Mouse (Mus musculus): Measurements from ENCODE around the gene Kif2c. TPM values are rescaled to one million over a fixed set of nuclear protein-coding genes. Genes with fewer than 3 reads are reported as not detected.

The Kif2c gene
- polyA plus RNA-seq (2016; fragmentation: Nextera tagmentation; extraction: Ambion mirVana) = 45.7 and 47.7 TPM in 2 replicates

GRCm38 (mm10) chr4:117181863-117182758 is at the start of gene Kif2c:
Gene Kif2c (minus strand): TSS chr4:117182639.
- H3K4me3 ChIP-seq = peak within 1 kb of the TSS; percentile 91
- peaks cover 33% of the 10 kb centered on the region for H3K36me3 ChIP-seq
- peak; percentile 97 for ATAC-seq
- H3K9me3 ChIP-seq (replicated peaks) = no peaks in the 10 kb centered on the region
- peaks cover 23% of the 10 kb centered on the region for H3K4me1 ChIP-seq
- H3K27ac ChIP-seq = peak within 1 kb of the TSS; percentile 87
- H3K9ac ChIP-seq = peak within 1 kb of the TSS; percentile 83
- WGBS (ENCODE audit: insufficient replicate concordance) = 1% methylated on average over 42 of the region's 42 CpGs
- H3K27me3 ChIP-seq (replicated peaks) = peaks cover 5% of the 10 kb centered on the region
- H3K4me2 ChIP-seq = peak within 1 kb of the TSS; percentile 76

GRCm38 (mm10) chr4:117231208-117231607 is 48.8 kb upstream of the Kif2c start:
- H3K4me1 ChIP-seq = no peaks in the 10 kb centered on the region
- ATAC-seq = no peak
- H3K9ac ChIP-seq = no peak overlapping the region
- no peaks in the 10 kb centered on the region for H3K9me3 ChIP-seq (replicated peaks)
- H3K27ac ChIP-seq = no peak overlapping the region
- 76% methylated on average over 2 of the region's 2 CpGs for WGBS (ENCODE audit: insufficient replicate concordance)
- peaks cover 7% of the 10 kb centered on the region; the same call in 1 of the 2 replicates for H3K27me3 ChIP-seq (replicated peaks)
- H3K36me3 ChIP-seq = no peaks in the 10 kb centered on the region
- no peak overlapping the region for H3K4me2 ChIP-seq
- no peak overlapping the region for H3K4me3 ChIP-seq

DNA sequence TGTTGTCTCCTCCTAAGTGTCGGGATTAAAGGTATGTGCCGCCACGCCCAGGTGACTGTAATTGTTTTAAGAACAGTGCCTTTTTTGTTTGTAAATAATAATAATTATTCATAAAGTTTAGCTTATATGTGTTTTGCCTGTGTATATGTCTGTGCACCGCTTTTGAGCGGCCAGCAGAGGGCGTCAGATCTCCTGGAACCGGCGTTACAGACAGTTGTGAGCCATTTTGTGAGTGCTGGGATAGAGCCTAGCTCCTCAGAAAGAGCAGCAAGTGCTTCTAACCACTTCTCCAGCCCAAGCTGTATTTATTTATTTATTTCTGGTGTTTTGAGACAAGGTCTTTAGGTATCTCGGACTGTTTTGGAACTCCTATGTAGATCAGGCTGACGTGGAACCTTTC is 47.9 kb upstream of the Kif2c start:
- Histone ChIP-seq H3K4me2 (no peak overlapping the region), H3K9ac (no peak overlapping the region), H3K9me3 (replicated peaks) (no peaks in the 10 kb centered on the region), H3K27ac (no peak overlapping the region), H3K36me3 (no peaks in the 10 kb centered on the region), H3K27me3 (replicated peaks) (peaks cover 7% of the 10 kb centered on the region; the same call in 1 of the 2 replicates), H3K4me1 (no peaks in the 10 kb centered on the region), H3K4me3 (no peak overlapping the region)
- ATAC-seq = no peak
- 34% methylated on average over 10 of the region's 10 CpGs for WGBS (ENCODE audit: insufficient replicate concordance)

DNA sequence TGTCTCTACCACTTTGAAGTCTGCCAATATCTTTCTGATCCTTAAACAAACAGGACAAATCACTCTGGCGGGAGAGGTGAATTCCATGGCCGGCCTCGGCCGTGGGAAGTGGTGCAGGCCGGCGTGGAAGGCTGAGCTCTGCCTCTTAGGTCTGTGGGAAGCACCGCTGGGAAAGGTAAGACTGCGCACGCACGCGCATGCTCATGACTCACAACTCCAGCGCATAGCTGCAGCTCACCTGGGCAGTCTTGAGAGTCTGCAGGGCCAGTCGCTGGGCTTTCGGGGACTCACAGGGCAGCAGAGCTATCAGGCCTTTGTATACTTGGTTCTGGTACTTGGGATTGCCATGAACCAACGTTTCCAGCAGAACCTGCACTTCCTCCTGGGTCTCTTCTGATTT is 47.2 kb upstream of the Kif2c start:
- H3K27me3 ChIP-seq (replicated peaks) = peaks cover 7% of the 10 kb centered on the region; the same call in 1 of the 2 replicates
- H3K4me1 ChIP-seq = 0 out of 2 replicates have a peak, but pooled peaks cover under 1% of the 10 kb centered on the region
- H3K27ac ChIP-seq = no peak overlapping the region
- H3K4me3 ChIP-seq = no peak overlapping the region
- 64% methylated on average over 15 of the region's 15 CpGs for WGBS (ENCODE audit: insufficient replicate concordance)
- no peak overlapping the region for H3K9ac ChIP-seq
- no peak overlapping the region for H3K4me2 ChIP-seq
- ATAC-seq = no peak
- no peaks in the 10 kb centered on the region for H3K9me3 ChIP-seq (replicated peaks)
- H3K36me3 ChIP-seq = no peaks in the 10 kb centered on the region

DNA sequence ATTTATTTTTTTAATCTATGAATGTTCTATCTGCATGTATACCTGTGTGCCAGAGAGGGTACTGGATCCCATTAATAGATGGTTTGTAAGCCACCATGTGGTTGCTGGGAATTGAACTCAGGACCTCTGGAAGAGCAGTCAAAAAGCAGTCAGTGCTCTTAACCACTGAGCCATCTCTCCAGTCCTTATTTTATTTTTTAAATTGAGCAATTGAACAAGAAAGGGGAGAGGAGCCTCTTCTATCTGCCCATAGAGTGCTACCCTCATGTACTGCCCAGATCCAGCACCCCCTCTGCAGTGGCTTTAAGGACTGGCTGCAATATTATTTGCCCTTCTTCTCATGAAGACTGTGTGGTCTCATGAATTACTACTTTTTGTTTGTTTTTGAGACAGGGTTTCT is 42.8 kb upstream of the Kif2c start:
- peaks cover 7% of the 10 kb centered on the region; the same call in 1 of the 2 replicates for H3K27me3 ChIP-seq (replicated peaks)
- peaks cover 7% of the 10 kb centered on the region; the same call in 1 of the 2 replicates for H3K4me1 ChIP-seq
- H3K9ac ChIP-seq = no peak overlapping the region
- H3K4me2 ChIP-seq = no peak overlapping the region
- no peaks in the 10 kb centered on the region for H3K9me3 ChIP-seq (replicated peaks)
- no peak overlapping the region for H3K27ac ChIP-seq
- no peaks in the 10 kb centered on the region for H3K36me3 ChIP-seq
- no peak overlapping the region for H3K4me3 ChIP-seq
- ATAC-seq = no peak

DNA sequence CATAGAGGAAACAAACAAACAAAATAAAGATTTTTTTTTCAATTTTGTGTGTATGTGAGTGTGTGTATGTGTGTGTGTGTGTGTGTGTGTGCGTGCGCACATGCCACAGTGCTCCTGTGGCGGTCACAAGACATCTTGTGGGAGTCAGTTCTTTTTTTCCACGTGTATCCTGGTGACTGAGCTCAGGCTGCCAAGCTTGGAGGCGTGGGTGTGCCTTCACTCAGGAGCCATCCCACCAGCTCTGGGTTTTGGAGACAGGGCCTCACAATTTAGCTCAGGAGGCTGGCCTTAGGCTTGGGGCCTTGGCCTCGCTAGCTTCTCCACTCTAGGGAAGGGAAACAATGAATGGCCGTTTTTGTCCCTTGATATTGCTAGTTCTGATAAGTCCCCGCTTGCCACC is 41.7 kb upstream of the Kif2c start:
- WGBS (ENCODE audit: insufficient replicate concordance) = 49% methylated on average over 8 of the region's 8 CpGs
- no peak for ATAC-seq
- H3K9ac ChIP-seq = no peak overlapping the region

DNA sequence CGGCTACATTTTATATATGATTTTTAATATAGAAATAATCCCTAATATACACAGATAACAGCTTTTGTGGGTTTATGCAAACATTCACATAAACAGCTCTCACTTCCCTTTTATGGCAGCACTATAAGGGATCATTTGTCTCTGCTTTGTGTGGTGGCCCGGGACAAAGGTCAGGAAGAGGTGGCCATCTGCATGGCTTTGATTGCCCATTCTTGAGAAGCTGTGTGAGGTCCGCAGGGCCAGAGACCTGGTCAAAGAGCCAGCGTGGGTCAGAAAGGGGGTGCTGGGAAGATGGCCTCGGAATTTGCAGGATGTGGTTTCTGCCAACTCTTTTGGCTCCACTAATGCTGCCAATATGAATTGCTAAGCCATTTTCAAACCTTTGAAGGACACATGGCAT is 40.6 kb upstream of the Kif2c start:
- no peaks in the 10 kb centered on the region for H3K9me3 ChIP-seq (replicated peaks)
- peaks cover 13% of the 10 kb centered on the region for H3K4me1 ChIP-seq
- H3K27ac ChIP-seq = no peak overlapping the region
- no peak overlapping the region for H3K4me2 ChIP-seq
- H3K36me3 ChIP-seq = no peaks in the 10 kb centered on the region
- H3K4me3 ChIP-seq = no peak overlapping the region
- no peaks in the 10 kb centered on the region for H3K27me3 ChIP-seq (replicated peaks)
- H3K9ac ChIP-seq = no peak overlapping the region
- WGBS (ENCODE audit: insufficient replicate concordance) = 41% methylated on average over 5 of the region's 5 CpGs
- no peak for ATAC-seq

More for the DNA sequence above, 41.7 kb upstream of the Kif2c start:
- peaks cover 7% of the 10 kb centered on the region; the same call in 1 of the 2 replicates for H3K4me1 ChIP-seq
- H3K27ac ChIP-seq = no peak overlapping the region
- H3K27me3 ChIP-seq (replicated peaks) = peaks cover 1% of the 10 kb centered on the region; the same call in 1 of the 2 replicates
- no peak overlapping the region for H3K4me2 ChIP-seq
- no peaks in the 10 kb centered on the region for H3K36me3 ChIP-seq
- no peaks in the 10 kb centered on the region for H3K9me3 ChIP-seq (replicated peaks)
- H3K4me3 ChIP-seq = no peak overlapping the region

GRCm38 (mm10) chr4:117221836-117222235 is 39.4 kb upstream of the Kif2c start:
- Histone ChIP-seq H3K4me2 (no peak overlapping the region), H3K4me3 (no peak overlapping the region), H3K27me3 (replicated peaks) (no peaks in the 10 kb centered on the region), H3K27ac (no peak overlapping the region), H3K9ac (no peak overlapping the region), H3K4me1 (peaks cover 13% of the 10 kb centered on the region), H3K9me3 (replicated peaks) (no peaks in the 10 kb centered on the region), H3K36me3 (no peaks in the 10 kb centered on the region)
- WGBS (ENCODE audit: insufficient replicate concordance) = 77% methylated on average over 9 of the region's 9 CpGs
- no peak for ATAC-seq

- Histone ChIP-seq H3K27me3 (replicated peaks) (no peaks in the 10 kb centered on the region), H3K36me3 (no peaks in the 10 kb centered on the region), H3K4me3 (no peak overlapping the region), H3K27ac (no peak overlapping the region), H3K9me3 (replicated peaks) (no peaks in the 10 kb centered on the region), H3K9ac (no peak overlapping the region), H3K4me1 (peaks cover 13% of the 10 kb centered on the region), H3K4me2 (no peak overlapping the region)
- no peak for ATAC-seq
- WGBS (ENCODE audit: insufficient replicate concordance) = 55% methylated on average over 9 of the region's 9 CpGs
These were observed 38.5 kb upstream of the Kif2c start for GRCm38 (mm10) chr4:117220741-117221515.

- WGBS (ENCODE audit: insufficient replicate concordance) = 16% methylated on average over 10 of the region's 10 CpGs
- Histone ChIP-seq H3K27ac (no peak overlapping the region), H3K4me3 (no peak overlapping the region), H3K27me3 (replicated peaks) (peaks cover 5% of the 10 kb centered on the region; the same call in 1 of the 2 replicates), H3K4me1 (peaks cover 6% of the 10 kb centered on the region), H3K9me3 (replicated peaks) (no peaks in the 10 kb centered on the region), H3K9ac (no peak overlapping the region), H3K36me3 (no peaks in the 10 kb centered on the region), H3K4me2 (peak overlapping the region; percentile 24; the same call in 1 of the 2 replicates)
- no peak for ATAC-seq
These were observed 36.2 kb upstream of the Kif2c start for GRCm38 (mm10) chr4:117218517-117219219.

GRCm38 (mm10) chr4:117217029-117217428 is 34.6 kb upstream of the Kif2c start:
- Histone ChIP-seq H3K9ac (no peak overlapping the region), H3K4me3 (no peak overlapping the region), H3K4me1 (peaks cover 6% of the 10 kb centered on the region), H3K27me3 (replicated peaks) (peaks cover 5% of the 10 kb centered on the region; the same call in 1 of the 2 replicates), H3K27ac (no peak overlapping the region), H3K36me3 (no peaks in the 10 kb centered on the region), H3K9me3 (replicated peaks) (no peaks in the 10 kb centered on the region), H3K4me2 (no peak overlapping the region)
- WGBS (ENCODE audit: insufficient replicate concordance) = 67% methylated on average over 5 of the region's 5 CpGs
- ATAC-seq = no peak
